Mouse (Mus musculus): ENCODE measurements around the gene Ikzf1. TPM values are rescaled to one million over a fixed set of nuclear protein-coding genes. Genes with fewer than 3 reads are reported as not detected.

The Ikzf1 gene
- polyA plus RNA-seq, 1 experiment from 2014 or later = 1.9 TPM

- Histone ChIP-seq H3K36me3 (replicated peaks) (no peaks in the 10 kb centered on the region), H3K27me3 (replicated peaks) (no peaks in the 10 kb centered on the region), H3K9me3 (no peaks in the 10 kb centered on the region), H3K4me1 (no peaks in the 10 kb centered on the region), H3K27ac (no peak overlapping the region), H3K4me3 (no peak overlapping the region), H3K9ac (no peak overlapping the region), H3K4me2 (no peak overlapping the region)
- ATAC-seq (replicated peaks) = peak; percentile 66
- WGBS = 83% methylated on average over 7 of the region's 7 CpGs
Measured at GRCm38 (mm10) chr11:11677165-11677564, 7.6 kb upstream of the Ikzf1 start.

GRCm38 (mm10) chr11:11678972-11679371 lies 5.8 kb upstream of the Ikzf1 start:
- Histone ChIP-seq H3K4me3 (no peak overlapping the region), H3K27ac (no peak overlapping the region), H3K4me1 (no peaks in the 10 kb centered on the region), H3K9me3 (no peaks in the 10 kb centered on the region), H3K4me2 (no peak overlapping the region), H3K36me3 (replicated peaks) (no peaks in the 10 kb centered on the region), H3K9ac (no peak overlapping the region), H3K27me3 (replicated peaks) (peaks cover 3% of the 10 kb centered on the region)
- WGBS = 79% methylated on average over 6 of the region's 6 CpGs
- no peak for ATAC-seq (replicated peaks)

- peaks cover 18% of the 10 kb centered on the region for H3K4me1 ChIP-seq
- no peak overlapping the region for H3K27ac ChIP-seq
- H3K36me3 ChIP-seq (replicated peaks) = no peaks in the 10 kb centered on the region
- peaks cover 37% of the 10 kb centered on the region for H3K27me3 ChIP-seq (replicated peaks)
- H3K9me3 ChIP-seq = no peaks in the 10 kb centered on the region
- H3K4me3 ChIP-seq = peak overlapping the region; percentile 55; the same call in 1 of the 2 replicates
- WGBS = 71% methylated on average over 9 of the region's 9 CpGs
- 0 out of 2 replicates have a peak, but pooled peaks have one; percentile 1 for ATAC-seq (replicated peaks)
- H3K4me2 ChIP-seq = peak overlapping the region; percentile 100
- H3K9ac ChIP-seq = no peak overlapping the region
Measured at GRCm38 (mm10) chr11:11684056-11684929, 510 bp upstream of the Ikzf1 start.

- H3K27ac ChIP-seq = no peak overlapping the region
- peaks cover 18% of the 10 kb centered on the region for H3K4me1 ChIP-seq
- peak overlapping the region; percentile 100 for H3K4me2 ChIP-seq
- peak overlapping the region; percentile 55 for H3K4me3 ChIP-seq
- peak overlapping the region; percentile 27; the same call in 1 of the 2 replicates for H3K9ac ChIP-seq
- ATAC-seq (replicated peaks) = peak; percentile 80
- under 1% methylated on average over 64 of the region's 66 CpGs for WGBS
- H3K9me3 ChIP-seq = no peaks in the 10 kb centered on the region
- H3K36me3 ChIP-seq (replicated peaks) = no peaks in the 10 kb centered on the region
- H3K27me3 ChIP-seq (replicated peaks) = peaks cover 37% of the 10 kb centered on the region
Measured at GRCm38 (mm10) chr11:11685853-11686395, 1.1 kb downstream of the Ikzf1 start.

GRCm38 (mm10) chr11:11686569-11687051 lies 1.8 kb downstream of the Ikzf1 start:
- peak overlapping the region; percentile 55 for H3K4me3 ChIP-seq
- no peak overlapping the region for H3K9ac ChIP-seq
- H3K36me3 ChIP-seq (replicated peaks) = no peaks in the 10 kb centered on the region
- H3K4me2 ChIP-seq = peak overlapping the region; percentile 100
- H3K27ac ChIP-seq = no peak overlapping the region
- 12% methylated on average over 16 of the region's 16 CpGs for WGBS
- no peak for ATAC-seq (replicated peaks)
- peaks cover 37% of the 10 kb centered on the region for H3K27me3 ChIP-seq (replicated peaks)
- peaks cover 18% of the 10 kb centered on the region for H3K4me1 ChIP-seq
- no peaks in the 10 kb centered on the region for H3K9me3 ChIP-seq

- H3K4me1 ChIP-seq = peaks cover 18% of the 10 kb centered on the region
- 93% methylated on average over 8 of the region's 8 CpGs for WGBS
- H3K36me3 ChIP-seq (replicated peaks) = no peaks in the 10 kb centered on the region
- H3K27me3 ChIP-seq (replicated peaks) = peaks cover 37% of the 10 kb centered on the region
- no peak for ATAC-seq (replicated peaks)
- H3K9ac ChIP-seq = no peak overlapping the region
- no peak overlapping the region for H3K4me2 ChIP-seq
- H3K27ac ChIP-seq = no peak overlapping the region
- H3K4me3 ChIP-seq = no peak overlapping the region
- H3K9me3 ChIP-seq = no peaks in the 10 kb centered on the region
Measured at GRCm38 (mm10) chr11:11687551-11688185, 2.9 kb downstream of the Ikzf1 start.

- 80% methylated on average over 6 of the region's 6 CpGs for WGBS
Measured at GRCm38 (mm10) chr11:11688766-11689330, 4.0 kb downstream of the Ikzf1 start.

GRCm38 (mm10) chr11:11689701-11690058 lies 4.9 kb downstream of the Ikzf1 start:
- Histone ChIP-seq H3K27ac (no peak overlapping the region), H3K4me3 (no peak overlapping the region), H3K27me3 (replicated peaks) (peaks cover 27% of the 10 kb centered on the region), H3K9me3 (no peaks in the 10 kb centered on the region), H3K4me2 (no peak overlapping the region), H3K36me3 (replicated peaks) (no peaks in the 10 kb centered on the region), H3K9ac (no peak overlapping the region), H3K4me1 (peaks cover 18% of the 10 kb centered on the region)
- ATAC-seq (replicated peaks) = no peak

More at GRCm38 (mm10) chr11:11688766-11689330, 4.0 kb downstream of the Ikzf1 start:
- Histone ChIP-seq H3K4me3 (no peak overlapping the region), H3K36me3 (replicated peaks) (no peaks in the 10 kb centered on the region), H3K9me3 (no peaks in the 10 kb centered on the region), H3K4me1 (peaks cover 18% of the 10 kb centered on the region), H3K4me2 (no peak overlapping the region), H3K27me3 (replicated peaks) (peaks cover 34% of the 10 kb centered on the region), H3K27ac (no peak overlapping the region), H3K9ac (no peak overlapping the region)
- ATAC-seq (replicated peaks) = no peak

GRCm38 (mm10) chr11:11690059-11690844 lies 5.4 kb downstream of the Ikzf1 start:
- H3K4me2 ChIP-seq = no peak overlapping the region
- H3K27me3 ChIP-seq (replicated peaks) = peaks cover 21% of the 10 kb centered on the region
- no peak overlapping the region for H3K27ac ChIP-seq
- 78% methylated on average over 11 of the region's 11 CpGs for WGBS
- ATAC-seq (replicated peaks) = no peak
- no peaks in the 10 kb centered on the region for H3K9me3 ChIP-seq
- H3K36me3 ChIP-seq (replicated peaks) = no peaks in the 10 kb centered on the region
- no peak overlapping the region for H3K4me3 ChIP-seq
- no peak overlapping the region for H3K9ac ChIP-seq
- H3K4me1 ChIP-seq = peaks cover 15% of the 10 kb centered on the region

- Histone ChIP-seq H3K4me3 (no peak overlapping the region), H3K9ac (no peak overlapping the region), H3K36me3 (replicated peaks) (no peaks in the 10 kb centered on the region), H3K4me2 (no peak overlapping the region), H3K27me3 (replicated peaks) (peaks cover 15% of the 10 kb centered on the region), H3K27ac (no peak overlapping the region), H3K4me1 (peaks cover 12% of the 10 kb centered on the region), H3K9me3 (no peaks in the 10 kb centered on the region)
- no peak for ATAC-seq (replicated peaks)
- WGBS = 95% methylated on average over 8 of the region's 8 CpGs
Measured at GRCm38 (mm10) chr11:11690845-11691196, 6.0 kb downstream of the Ikzf1 start.

GRCm38 (mm10) chr11:11691324-11692058 lies 6.7 kb downstream of the Ikzf1 start:
- whole genome bisulfite sequencing = 93% methylated on average over 14 of the region's 14 CpGs
- no peak overlapping the region for H3K9ac ChIP-seq
- no peaks in the 10 kb centered on the region for H3K36me3 ChIP-seq (replicated peaks)
- peaks cover 10% of the 10 kb centered on the region for H3K27me3 ChIP-seq (replicated peaks)
- no peak overlapping the region for H3K27ac ChIP-seq
- no peak for ATAC-seq (replicated peaks)
- no peak overlapping the region for H3K4me3 ChIP-seq
- peaks cover 6% of the 10 kb centered on the region for H3K4me1 ChIP-seq
- no peaks in the 10 kb centered on the region for H3K9me3 ChIP-seq
- no peak overlapping the region for H3K4me2 ChIP-seq
